Mouse (Mus musculus) NIH3T3 (cell line): ENCODE results near the gene Gm8020.
"Not testable (repeated sequence)": the region's sequence is repeated elsewhere in the genome, so short reads cannot be mapped to it uniquely, and the experiment has no call there.

Source experiments
- DNase-seq: peaks from one replicate; pipeline ENCODE4 v3.0.0-alpha.2; 2012; ENCODE audit warnings: low read depth

Gm8020 gene

GRCm38 (mm10) chr14:42502249-42502648 lies at the start of gene Gm8020:
TSS of gene Gm8020 (minus strand) at chr14:42502349.
- DNase-seq: not testable (repeated sequence)

GRCm38 (mm10) chr14:42543170-42543701 lies 41.1 kb upstream of the Gm8020 start:
- not testable (repeated sequence) for DNase-seq

- not testable (repeated sequence) for DNase-seq
These were observed 40.4 kb upstream of the Gm8020 start for GRCm38 (mm10) chr14:42542316-42543169.

- not testable (repeated sequence) for DNase-seq
These were observed 22.0 kb upstream of the Gm8020 start, which contains the start of gene Gm8024 for GRCm38 (mm10) chr14:42524182-42524581. TSS of gene Gm8024 (minus strand) at chr14:42524282.

GRCm38 (mm10) chr14:42463581-42463980 lies 38.6 kb downstream of the Gm8020 start, which contains the start of gene Gm8011:
TSS of gene Gm8011 (plus strand) at chr14:42463881.
- DNase-seq: not testable (repeated sequence)
